Mouse (Mus musculus) intestine, postnatal 0 days (tissue): ENCODE results near the gene Kcnk7. TPM values are rescaled to one million over a fixed set of nuclear protein-coding genes. Genes with fewer than 3 reads are reported as not detected.

Source experiments
- ATAC-seq: fragments of 200-750 bp; cut with Nextera tagmentation; 2 replicates; pipeline ENCODE4 v1.8.0; 2017; ENCODE audit warnings: mild to moderate bottlenecking, moderate TSS enrichment, moderate library complexity
- H3K27ac ChIP-seq: fragments of 300-500 bp; sonication (generic); 2 replicates; pipeline ENCODE4 v1.5.1; 2014; ENCODE audit warnings: mild to moderate bottlenecking, low read depth, low read length, moderate library complexity
- H3K27me3 ChIP-seq: fragments of 300-500 bp; sonication (generic); replicated peaks from 2 replicates; pipeline ENCODE4 v1.6.1; 2014; ENCODE audit warnings: low read length, mixed read lengths; ENCODE audit not compliant: control insufficient read depth, insufficient read depth
- H3K36me3 ChIP-seq: fragments of 300-500 bp; sonication (generic); 2 replicates; pipeline ENCODE4 v1.6.1; 2014; ENCODE audit warnings: mild to moderate bottlenecking, moderate library complexity; ENCODE audit not compliant: control insufficient read depth, insufficient read depth
- H3K4me1 ChIP-seq: fragments of 300-500 bp; sonication (generic); replicated peaks from 2 replicates; pipeline ENCODE4 v1.6.1; 2014; ENCODE audit warnings: antibody characterized with exemption, low read length, mixed read lengths; ENCODE audit not compliant: control insufficient read depth, insufficient read depth
- H3K4me2 ChIP-seq: fragments of 300-500 bp; sonication (generic); replicated peaks from 2 replicates; pipeline ENCODE4 v1.6.1; 2014; ENCODE audit warnings: low read depth, mild to moderate bottlenecking, moderate library complexity
- H3K4me3 ChIP-seq: fragments of 300-500 bp; sonication (generic); 2 replicates; pipeline ENCODE4 v1.5.1; 2014; ENCODE audit warnings: low read depth, low read length
- H3K9ac ChIP-seq: fragments of 300-500 bp; sonication (generic); 2 replicates; pipeline ENCODE4 v1.6.1; 2014; ENCODE audit warnings: mild to moderate bottlenecking, low read depth, low read length
- H3K9me3 ChIP-seq: fragments of 300-500 bp; sonication (generic); 2 replicates; pipeline ENCODE4 v1.6.1; 2016; ENCODE audit warnings: mixed run types; ENCODE audit not compliant: control insufficient read depth
- CTCF ChIP-seq: sonication (generic); IDR thresholded peaks from 2 replicates; pipeline ENCODE4 v1.5.1; 2016; ENCODE audit warnings: low read depth, mild to moderate bottlenecking, control low read depth, antibody characterized with exemption, moderate library complexity
- WGBS: fragments of 180-500 bp; shearing (Covaris S2); extraction: QIAGEN DNeasy Blood & Tissue Kit; methylation state at CpG from one replicate; pipeline ENCODE4 v1.1.7; 2014; 5-methylcytosine and 5-hydroxymethylcytosine counted together
- polyA plus RNA-seq: library from polyadenylated mRNA; unstranded; fragments of >200 nt; fragmentation: Nextera tagmentation; extraction: Ambion mirVana; gene quantifications from 2 replicates; pipeline ENCODE4 v1.2.1, GENCODE M21; 2015

Gene Kcnk7
- polyA plus RNA-seq, 1 experiment from 2014 or later = 0.21 TPM

DNA sequence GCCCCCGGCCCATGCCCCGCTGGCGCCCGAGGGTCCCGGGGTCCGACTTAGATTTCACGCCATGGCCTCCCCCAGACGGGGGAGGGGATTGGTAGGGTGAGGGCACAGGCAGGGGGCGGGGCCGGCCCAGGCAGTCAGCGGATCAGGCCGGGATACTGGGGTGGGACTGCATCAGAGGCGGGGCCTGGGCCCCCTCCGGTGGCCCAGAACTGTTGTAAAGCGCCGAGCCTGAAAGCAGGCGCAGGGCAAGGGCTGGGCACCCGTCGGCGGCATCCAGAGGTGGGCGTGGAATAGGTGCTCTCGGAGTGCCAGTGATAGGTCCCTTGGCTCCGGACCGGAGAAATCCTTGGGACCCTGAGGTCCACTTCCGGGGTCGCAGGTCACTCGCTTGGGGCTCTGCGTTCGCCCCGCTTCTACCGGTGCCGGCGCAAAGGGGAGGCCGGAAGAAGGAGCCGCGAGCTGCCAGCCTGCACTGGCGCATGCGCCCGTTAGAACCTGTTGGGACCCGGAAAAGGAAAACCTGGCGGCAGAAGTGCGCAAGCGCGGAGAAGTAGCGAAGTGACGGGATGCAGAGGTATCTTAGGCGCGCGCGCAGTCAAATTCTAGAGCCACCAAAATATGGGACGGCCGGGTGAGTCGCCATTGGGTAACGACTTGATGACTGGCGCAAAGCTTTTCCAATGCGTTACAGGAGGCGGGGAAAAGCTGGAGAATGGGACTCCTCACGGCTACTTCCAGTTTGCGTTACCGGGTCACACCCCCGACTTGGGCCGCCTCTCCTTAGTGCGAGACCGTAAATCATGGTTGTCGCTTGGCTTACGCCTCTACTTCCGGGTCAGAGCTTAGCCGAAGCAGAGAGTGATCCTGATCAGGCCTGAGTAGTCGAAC lies 15.7 kb upstream of the Kcnk7 start, which contains the start of the genes Map3k11 and Pcnx3:
Gene Map3k11, plus strand, starts transcription at position 543 of the 888 bp plus-strand sequence.
Gene Pcnx3, minus strand, starts transcription at position 709 of the 888 bp plus-strand sequence.
- under 1% methylated on average over 68 of the region's 69 CpGs for WGBS
- ATAC-seq = peak; percentile 88

DNA sequence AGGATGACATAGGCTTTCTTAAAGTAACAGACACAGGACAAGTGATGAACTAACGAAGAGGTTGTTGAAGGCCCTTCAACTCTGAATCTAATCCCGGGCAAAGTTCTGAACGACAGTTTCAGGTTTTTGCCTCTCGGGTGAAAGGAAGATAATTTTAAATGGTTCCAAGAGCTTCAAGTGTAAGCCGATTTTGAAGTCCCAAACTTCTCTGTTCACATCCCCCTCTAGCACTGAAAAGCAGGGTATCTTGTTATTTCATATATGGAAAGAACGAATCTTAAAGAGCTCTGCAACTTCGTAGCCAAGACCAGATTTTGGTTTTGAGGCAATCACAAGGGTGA lies 15.1 kb upstream of the Kcnk7 start:
- H3K9me3 ChIP-seq = no peaks in the 10 kb centered on the region
- peak overlapping the region; percentile 84 for H3K4me3 ChIP-seq
- peak overlapping the region; percentile 86 for H3K9ac ChIP-seq
- peak overlapping the region; percentile 97 for H3K27ac ChIP-seq
- ATAC-seq = no peak
- WGBS = 0% methylated on average over 7 of the region's 7 CpGs
- peak overlapping the region; percentile 99 for H3K4me2 ChIP-seq
- H3K4me1 ChIP-seq = peaks cover 16% of the 10 kb centered on the region
- TF ChIP-seq CTCF = no peak
- peaks cover 53% of the 10 kb centered on the region for H3K36me3 ChIP-seq
- no peaks in the 10 kb centered on the region for H3K27me3 ChIP-seq

More for the DNA sequence above, 15.7 kb upstream of the Kcnk7 start, which contains the start of the genes Map3k11 and Pcnx3:
- Histone ChIP-seq H3K27me3 (no peaks in the 10 kb centered on the region), H3K4me3 (peak within 1 kb of the TSS; percentile 84), H3K27ac (peak within 1 kb of the TSS; percentile 97), H3K9me3 (no peaks in the 10 kb centered on the region), H3K9ac (peak within 1 kb of the TSS; percentile 87), H3K4me1 (peaks cover 16% of the 10 kb centered on the region), H3K4me2 (peak within 1 kb of the TSS; percentile 99), H3K36me3 (peaks cover 53% of the 10 kb centered on the region)
- peak; percentile 46 for TF ChIP-seq CTCF

DNA sequence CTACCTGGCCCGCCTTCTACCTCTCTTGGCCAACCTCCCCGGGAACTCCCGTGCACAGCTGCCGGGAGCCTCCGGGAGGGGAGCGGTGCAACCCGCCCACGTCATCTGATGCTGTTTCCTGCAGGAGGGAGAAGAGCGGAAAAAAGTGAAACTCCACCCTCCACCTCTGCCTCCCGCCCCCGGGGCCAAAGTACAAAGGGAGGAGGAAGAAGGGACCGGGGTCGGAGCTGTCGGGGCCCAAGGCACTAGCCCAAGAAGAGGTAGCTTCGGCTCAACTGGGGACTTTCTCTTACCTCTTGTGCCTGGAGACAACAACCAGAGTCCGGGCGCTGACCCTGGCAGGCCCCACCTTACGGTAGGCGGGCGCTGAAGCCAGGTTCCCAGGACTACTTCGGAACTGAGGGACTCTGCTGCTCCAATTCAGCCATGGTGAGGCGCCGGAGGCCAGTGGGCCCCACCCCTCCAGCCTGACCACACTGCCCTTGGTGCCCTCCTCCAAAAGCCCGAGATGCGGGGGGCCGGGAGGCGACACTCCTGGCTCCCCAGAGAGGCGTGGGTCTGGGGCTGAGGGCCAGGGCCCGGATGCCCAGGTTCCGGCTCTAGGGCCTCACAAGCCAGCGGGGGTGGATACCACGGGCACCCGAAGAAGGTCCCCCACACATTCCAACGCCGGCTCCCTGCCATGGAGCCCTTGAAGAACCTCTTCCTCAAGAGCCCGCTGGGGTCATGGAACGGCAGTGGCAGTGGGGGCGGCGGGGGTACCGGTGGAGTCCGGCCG lies 14.4 kb upstream of the Kcnk7 start:
- ATAC-seq = peak; percentile 78
- Histone ChIP-seq H3K9ac (peak overlapping the region; percentile 86), H3K4me3 (peak overlapping the region; percentile 84), H3K4me2 (peak overlapping the region; percentile 99), H3K36me3 (peaks cover 46% of the 10 kb centered on the region), H3K4me1 (peaks cover 16% of the 10 kb centered on the region), H3K27ac (peak overlapping the region; percentile 97), H3K9me3 (no peaks in the 10 kb centered on the region), H3K27me3 (no peaks in the 10 kb centered on the region)
- TF ChIP-seq CTCF = peak; percentile 14; the same call in 1 of the 2 replicates
- 3% methylated on average over 42 of the region's 42 CpGs for WGBS

DNA sequence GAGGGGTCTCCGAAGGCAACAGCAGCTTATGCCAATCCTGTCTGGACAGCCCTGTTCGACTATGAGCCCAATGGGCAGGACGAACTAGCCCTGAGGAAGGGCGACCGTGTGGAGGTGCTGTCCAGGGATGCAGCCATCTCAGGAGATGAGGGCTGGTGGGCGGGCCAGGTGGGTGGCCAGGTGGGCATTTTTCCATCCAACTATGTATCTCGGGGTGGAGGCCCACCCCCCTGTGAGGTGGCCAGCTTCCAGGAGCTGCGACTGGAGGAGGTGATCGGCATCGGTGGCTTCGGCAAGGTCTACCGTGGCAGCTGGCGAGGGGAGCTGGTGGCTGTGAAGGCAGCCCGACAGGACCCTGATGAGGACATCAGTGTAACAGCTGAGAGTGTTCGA lies 13.8 kb upstream of the Kcnk7 start:
- Histone ChIP-seq H3K4me2 (peak overlapping the region; percentile 99), H3K36me3 (peaks cover 46% of the 10 kb centered on the region), H3K4me3 (peak overlapping the region; percentile 84), H3K9me3 (no peaks in the 10 kb centered on the region), H3K27ac (peak overlapping the region; percentile 97), H3K4me1 (peaks cover 16% of the 10 kb centered on the region), H3K27me3 (no peaks in the 10 kb centered on the region), H3K9ac (peak overlapping the region; percentile 86)
- TF ChIP-seq CTCF = no peak
- WGBS = 37% methylated on average over 15 of the region's 15 CpGs
- ATAC-seq = no peak

DNA sequence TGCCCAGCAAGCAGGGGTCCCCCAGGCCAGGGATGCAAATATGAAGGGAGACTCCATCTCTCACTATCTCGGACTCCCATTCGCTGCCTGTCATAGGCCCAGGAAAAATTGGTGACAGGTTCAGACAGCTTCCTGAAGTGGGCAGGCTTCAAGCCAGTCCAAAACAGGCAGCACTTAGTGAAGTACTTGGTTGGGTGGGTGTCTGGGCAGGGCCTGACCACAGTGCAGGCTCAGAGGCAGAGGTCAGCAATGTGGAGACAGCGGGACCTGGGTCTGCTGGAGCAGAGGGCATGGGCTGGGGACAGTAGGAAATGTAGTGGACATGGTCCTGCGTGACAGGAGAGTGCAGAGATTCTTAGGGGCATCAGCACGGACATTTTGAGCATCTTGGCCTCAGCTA lies 12.6 kb upstream of the Kcnk7 start:
- no peaks in the 10 kb centered on the region for H3K27me3 ChIP-seq
- peak overlapping the region; percentile 62; the same call in 1 of the 2 replicates for H3K27ac ChIP-seq
- WGBS = 60% methylated on average over 5 of the region's 5 CpGs
- peak overlapping the region; percentile 86; the same call in 1 of the 2 replicates for H3K9ac ChIP-seq
- no peak for ATAC-seq
- H3K9me3 ChIP-seq = no peaks in the 10 kb centered on the region
- peaks cover 47% of the 10 kb centered on the region for H3K36me3 ChIP-seq
- H3K4me1 ChIP-seq = peaks cover 16% of the 10 kb centered on the region
- no peak for TF ChIP-seq CTCF
- peak overlapping the region; percentile 99 for H3K4me2 ChIP-seq
- H3K4me3 ChIP-seq = peak overlapping the region; percentile 84
